Mouse (Mus musculus) urinary bladder, postnatal 14 days (tissue): ENCODE results near the gene Slc26a8.
"Not testable (repeated sequence)": the region's sequence is repeated elsewhere in the genome, so short reads cannot be mapped to it uniquely, and the experiment has no call there.

Experiments
- DNase-seq: peaks from one replicate; pipeline ENCODE4 v3.0.0; 2021; ENCODE audit warnings: low spot score

The Slc26a8 gene

GRCm38 (mm10) chr17:28689586-28690283 is at the start of gene Slc26a8:
TSS of gene Slc26a8 (minus strand) at chr17:28690233.
- DNase-seq: peak; percentile 47

GRCm38 (mm10) chr17:28739244-28739643 is 49.2 kb upstream of the Slc26a8 start:
- no peak for DNase-seq

- DNase-seq: no peak
Observed at GRCm38 (mm10) chr17:28737973-28738372, 47.9 kb upstream of the Slc26a8 start.

GRCm38 (mm10) chr17:28736486-28736885 is 46.5 kb upstream of the Slc26a8 start:
- no peak for DNase-seq

GRCm38 (mm10) chr17:28735317-28736105 is 45.5 kb upstream of the Slc26a8 start:
- DNase-seq: no peak

- not testable (repeated sequence) for DNase-seq
Observed at GRCm38 (mm10) chr17:28727511-28727910, 37.5 kb upstream of the Slc26a8 start.

GRCm38 (mm10) chr17:28725783-28726182 is 35.8 kb upstream of the Slc26a8 start, which contains the start of gene AC170998.1:
TSS of gene AC170998.1 (plus strand) at chr17:28726083.
- DNase-seq: no peak

GRCm38 (mm10) chr17:28717535-28717934 is 27.5 kb upstream of the Slc26a8 start:
- DNase-seq: no peak

GRCm38 (mm10) chr17:28715832-28716548 is 26.0 kb upstream of the Slc26a8 start:
- DNase-seq: no peak

- DNase-seq: no peak
Observed at GRCm38 (mm10) chr17:28714006-28714405, 24.0 kb upstream of the Slc26a8 start.

GRCm38 (mm10) chr17:28712305-28712704 is 22.3 kb upstream of the Slc26a8 start:
- no peak for DNase-seq

GRCm38 (mm10) chr17:28711237-28711636 is 21.2 kb upstream of the Slc26a8 start:
- DNase-seq: no peak

- no peak for DNase-seq
Observed at GRCm38 (mm10) chr17:28710291-28710688, 20.3 kb upstream of the Slc26a8 start.

- no peak for DNase-seq
Observed at GRCm38 (mm10) chr17:28709552-28710290, 19.7 kb upstream of the Slc26a8 start.

- no peak for DNase-seq
Observed at GRCm38 (mm10) chr17:28708989-28709388, 19.0 kb upstream of the Slc26a8 start.

- DNase-seq: no peak
Observed at GRCm38 (mm10) chr17:28707816-28708215, 17.8 kb upstream of the Slc26a8 start.

GRCm38 (mm10) chr17:28707136-28707627 is 17.1 kb upstream of the Slc26a8 start:
- DNase-seq: no peak

- DNase-seq: no peak
Observed at GRCm38 (mm10) chr17:28706697-28707096, 16.7 kb upstream of the Slc26a8 start.

GRCm38 (mm10) chr17:28702646-28703045 is 12.6 kb upstream of the Slc26a8 start:
- no peak for DNase-seq

GRCm38 (mm10) chr17:28701737-28702136 is 11.7 kb upstream of the Slc26a8 start:
- no peak for DNase-seq

- DNase-seq: no peak
Observed at GRCm38 (mm10) chr17:28701171-28701570, 11.1 kb upstream of the Slc26a8 start.

- no peak for DNase-seq
Observed at GRCm38 (mm10) chr17:28699789-28700188, 9.8 kb upstream of the Slc26a8 start.
